Mouse (Mus musculus) T-cell, adult 66 days (primary cell): ENCODE measurements around the gene Cd24a. TPM values are rescaled to one million over a fixed set of nuclear protein-coding genes. Genes with fewer than 3 reads are reported as not detected.

Source experiments
- total RNA-seq, 2 experiments: library from RNA; stranded (reverse); gene quantifications; 3 replicates in 1 of 2; 4 replicates in 1 of 2; pipeline ENCODE4 v1.2.4; 2023

Cd24a gene
- 1 to 10 TPM; 3.3 to 7.4 TPM for total RNA-seq

DNA sequence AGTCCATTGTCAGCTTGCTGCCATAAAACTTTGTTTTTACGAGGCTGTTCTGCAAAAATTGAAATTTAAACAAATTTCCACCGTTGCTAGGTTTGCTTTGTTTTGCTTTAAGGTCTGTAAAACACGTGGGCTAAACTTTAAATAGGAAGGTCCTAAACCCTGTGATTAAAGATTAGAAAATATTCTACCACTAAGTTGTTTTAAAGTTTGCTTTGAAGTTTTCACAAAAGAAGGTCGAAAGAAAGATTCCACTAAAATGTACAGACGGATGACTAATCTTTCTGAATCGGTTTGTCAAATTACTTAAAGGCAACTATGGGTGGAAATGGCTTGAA, at the start of gene Cd24a:
Gene Cd24a, plus strand, starts transcription at position 288 of the 335 bp plus-strand sequence.

DNA sequence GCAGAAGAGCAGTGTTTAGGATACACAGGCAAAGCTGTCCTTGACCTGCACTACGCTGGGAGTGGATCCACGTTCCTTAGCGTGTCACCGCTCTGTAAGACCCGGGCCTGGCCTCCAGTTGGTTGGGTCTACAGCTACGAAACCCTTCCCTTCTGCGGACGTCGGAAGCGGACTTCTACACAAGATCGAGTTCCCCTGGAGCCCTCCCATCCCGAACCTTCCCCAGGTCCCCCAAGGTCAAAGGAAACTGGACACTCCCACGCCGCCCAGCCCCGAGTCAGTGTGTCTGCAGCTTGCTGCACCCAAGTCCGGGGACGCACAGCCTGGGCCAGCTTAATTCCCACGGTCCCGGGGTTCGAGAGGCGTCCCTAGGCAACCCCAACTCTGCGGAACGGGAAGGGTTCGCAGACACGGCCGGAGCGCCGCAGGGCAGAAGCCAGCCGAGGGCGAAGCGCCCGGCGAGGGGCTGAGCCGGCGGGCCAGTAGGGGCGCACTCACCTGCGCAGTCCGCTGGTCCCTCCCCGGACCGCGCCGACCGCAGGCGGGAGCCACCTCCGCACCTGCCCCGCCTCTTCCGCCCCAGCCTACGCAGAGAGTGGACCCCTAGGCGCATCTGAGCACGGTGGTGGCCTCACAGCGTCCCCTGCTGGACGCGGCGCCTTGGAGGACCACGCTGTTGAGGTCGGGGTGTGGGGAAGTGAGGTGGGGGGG, 37.5 kb upstream of the Cd24a start, which contains the start of gene 1700021F05Rik:
Gene 1700021F05Rik, minus strand, starts transcription at position 553 of the 711 bp plus-strand sequence.

Other genes with a start within 250 kb of the Cd24a start
- 1 to 10 TPM; 9.3 to 9.9 TPM for gene Bend3, start 99.5 kb upstream of the Cd24a start, total RNA-seq
- 1 to 10 TPM in 1 of 2 experiments, not detected in 1; 5.4 TPM for gene Gm9803, start 54.2 kb upstream of the Cd24a start, total RNA-seq
- 10 to 100 TPM; 17.1 to 21.5 TPM for gene 1700021F05Rik, start 37.3 kb upstream of the Cd24a start, total RNA-seq